Mouse (Mus musculus) ES-E14 (cell line): Measurements from ENCODE around the gene Astl. TPM values are rescaled to one million over a fixed set of nuclear protein-coding genes. Genes with fewer than 3 reads are reported as not detected.
A peak's percentile ranks its signal among the peaks of the same experiment; 100 is the strongest.

Experiments
- DNase-seq: peaks from one replicate; pipeline ENCODE4 v3.0.0-alpha.2; 2013; ENCODE audit warnings: low read depth, low spot score
- H3K27ac ChIP-seq: 2 replicates; pipeline ENCODE4 v1.5.1; 2012; ENCODE audit warnings: low read depth, mild to moderate bottlenecking, low read length, moderate library complexity, mixed read lengths; ENCODE audit not compliant: poor library complexity, insufficient read depth, severe bottlenecking
- H3K36me3 ChIP-seq: 2 replicates; pipeline ENCODE4 v1.6.1; 2012; ENCODE audit warnings: mild to moderate bottlenecking, low read length, moderate library complexity, mixed read lengths; ENCODE audit not compliant: control insufficient read depth, poor library complexity, insufficient read depth, severe bottlenecking
- H3K4me1 ChIP-seq, 2 experiments: fragments of 150-350 bp in 1 of 2; sonication (generic) in 1 of 2; 2 replicates each; pipeline ENCODE4 v1.6.1; 2012; ENCODE audit warnings: low read length in 2 of 2, mild to moderate bottlenecking in 1 of 2, mixed read lengths in 1 of 2; ENCODE audit not compliant: control insufficient read depth in 2 of 2, insufficient read depth in 2 of 2, poor library complexity in 1 of 2
- H3K4me3 ChIP-seq, 2 experiments: fragments of 150-350 bp in 1 of 2; sonication (generic) in 1 of 2; 2 replicates each; pipeline ENCODE4 v1.5.1; 2012; ENCODE audit warnings: low read length in 2 of 2, low read depth in 1 of 2, mild to moderate bottlenecking in 1 of 2, mixed read lengths in 1 of 2; ENCODE audit not compliant: insufficient read depth in 1 of 2, poor library complexity in 1 of 2, severe bottlenecking in 1 of 2
- H3K9ac ChIP-seq: 2 replicates; pipeline ENCODE4 v1.6.1; 2012; ENCODE audit warnings: low read depth, mild to moderate bottlenecking, low read length, mixed read lengths; ENCODE audit not compliant: poor library complexity, insufficient read depth, severe bottlenecking
- H3K9me3 ChIP-seq: fragments of 150-350 bp; sonication (generic); 2 replicates; pipeline ENCODE4 v1.6.1; 2012; ENCODE audit warnings: low read depth, mild to moderate bottlenecking, low read length; ENCODE audit not compliant: control insufficient read depth, insufficient read depth
- CHD2 ChIP-seq: IDR thresholded peaks from 2 replicates; pipeline ENCODE4 v1.6.1; 2014; ENCODE audit warnings: mild to moderate bottlenecking, low read depth, low read length, inconsistent platforms
- HCFC1 ChIP-seq: IDR thresholded peaks from 2 replicates; pipeline ENCODE4 v1.6.1; 2012; ENCODE audit warnings: low read length, inconsistent platforms, borderline replicate concordance; ENCODE audit not compliant: insufficient read depth
- MAFK ChIP-seq: IDR thresholded peaks from 2 replicates; pipeline ENCODE4 v1.6.1; 2014; ENCODE audit warnings: mild to moderate bottlenecking, low read depth, low read length, inconsistent platforms; ENCODE audit not compliant: insufficient read depth
- ZC3H11A ChIP-seq: IDR thresholded peaks from 2 replicates; pipeline ENCODE4 v1.6.1; 2012; ENCODE audit warnings: low read depth, mild to moderate bottlenecking, inconsistent platforms, low read length, borderline replicate concordance
- ZNF384 ChIP-seq: IDR thresholded peaks from 2 replicates; pipeline ENCODE4 v1.6.1; 2012; ENCODE audit warnings: low read depth, low read length, inconsistent platforms
- in situ Hi-C, 2 experiments: fragments of 600-800 bp; cut with MboI; formaldehyde crosslinking; loops; one replicate each; pipeline ENCODE4 v1.15.1; 2025; ENCODE audit warnings: low sequenced_read_pairs in 2 of 2, inconsistent platforms in 1 of 2; ENCODE audit not compliant: unreplicated experiment in 2 of 2
- total RNA-seq: library from RNA; depleted of rRNA; stranded (reverse); fragments of 300-350 nt; gene quantifications from 2 replicates; pipeline ENCODE4 v1.2.3, GENCODE M21; 2012

Astl gene
- total RNA-seq, 1 experiment = not detected

GRCm38 (mm10) chr2:127375759-127376341 is 37.4 kb downstream of the Astl start:
- no peak for TF ChIP-seq ZC3H11A
- no peak for TF ChIP-seq MAFK
- TF ChIP-seq HCFC1 = no peak
- no peak for TF ChIP-seq ZNF384
- TF ChIP-seq CHD2 = no peak
- Histone ChIP-seq H3K36me3 (no peaks in the 10 kb centered on the region), H3K9me3 (no peaks in the 10 kb centered on the region), H3K9ac (no peak overlapping the region), H3K4me1 (peaks cover 0 to 4% of the 10 kb centered on the region in 2 experiments; a peak in 1 of 4 replicates), H3K4me3 (no peak overlapping the region), H3K27ac (no peak overlapping the region)
- in situ Hi-C loops = no loop called here
- peak; percentile 20 for DNase-seq

- no peaks in the 10 kb centered on the region; a peak in 1 of 4 replicates for H3K4me1 ChIP-seq
- H3K9me3 ChIP-seq = no peaks in the 10 kb centered on the region
- no peaks in the 10 kb centered on the region for H3K36me3 ChIP-seq
- no peak for DNase-seq
- H3K9ac ChIP-seq = no peak overlapping the region
- TF ChIP-seq ZC3H11A (no peak), HCFC1 (no peak), MAFK (no peak), ZNF384 (no peak), CHD2 (no peak)
- no peak overlapping the region for H3K4me3 ChIP-seq
- in situ Hi-C loops = no loop called here
- H3K27ac ChIP-seq = no peak overlapping the region
These were observed 38.1 kb downstream of the Astl start for GRCm38 (mm10) chr2:127376423-127377051.

GRCm38 (mm10) chr2:127377942-127378610 is 39.6 kb downstream of the Astl start:
- Histone ChIP-seq H3K9ac (no peak overlapping the region), H3K27ac (no peak overlapping the region)
- no peak for TF ChIP-seq HCFC1

GRCm38 (mm10) chr2:127378611-127378990 is 40.2 kb downstream of the Astl start:
- Histone ChIP-seq H3K27ac (no peak overlapping the region), H3K4me3 (no peak overlapping the region), H3K9me3 (no peaks in the 10 kb centered on the region), H3K4me1 (no peaks in the 10 kb centered on the region), H3K36me3 (no peaks in the 10 kb centered on the region), H3K9ac (no peak overlapping the region)
- in situ Hi-C loops = no loop called here
- no peak for TF ChIP-seq ZNF384
- DNase-seq = no peak

More at GRCm38 (mm10) chr2:127377942-127378610, 39.6 kb downstream of the Astl start:
- Histone ChIP-seq H3K9me3 (no peaks in the 10 kb centered on the region), H3K4me1 (no peaks in the 10 kb centered on the region), H3K4me3 (no peak overlapping the region), H3K36me3 (no peaks in the 10 kb centered on the region)
- in situ Hi-C loops = no loop called here
- DNase-seq = no peak

GRCm38 (mm10) chr2:127379250-127379649 is 40.8 kb downstream of the Astl start:
- no peak for DNase-seq
- H3K4me3 ChIP-seq = no peak overlapping the region
- H3K27ac ChIP-seq = no peak overlapping the region
- no peak overlapping the region for H3K9ac ChIP-seq
- no peaks in the 10 kb centered on the region for H3K36me3 ChIP-seq
- H3K4me1 ChIP-seq = no peaks in the 10 kb centered on the region
- no peaks in the 10 kb centered on the region for H3K9me3 ChIP-seq
- in situ Hi-C loops = no loop called here
- no peak for TF ChIP-seq CHD2
- TF ChIP-seq MAFK = no peak
- TF ChIP-seq ZC3H11A = no peak
- TF ChIP-seq ZNF384 = no peak
- TF ChIP-seq HCFC1 = no peak
